Comparison of ENCODE assay signal across 8 mouse cellular contexts in genomic region chr17:21532101-21532951, GRCm38 (mm10). TPM values are rescaled to one million over a fixed set of nuclear protein-coding genes. Genes with fewer than 3 reads are reported as not detected.
DNase-seq lines count a peak whose midpoint lies in the region; ATAC-seq lines count a peak whose summit lies in the region.

No protein-coding gene starts in this region.

- under 1% methylated on average over 54 of the region's 54 CpGs for WGBS in forebrain, embryonic 11.5 days
- under 1% methylated on average over 54 of the region's 54 CpGs for WGBS in heart, embryonic 15.5 days
- WGBS in liver, embryonic 13.5 days (ENCODE audit: insufficient replicate concordance) = under 1% methylated on average over 54 of the region's 54 CpGs
- WGBS in stomach, embryonic 14.5 days = 1% methylated on average over 52 of the region's 54 CpGs

- no peaks in the 10 kb centered on the region for H3K27me3 ChIP-seq in forebrain, embryonic 11.5 days (ENCODE audit: control insufficient read depth, insufficient read depth, low read length)
- H3K27me3 ChIP-seq in heart, embryonic 15.5 days = no peaks in the 10 kb centered on the region
- no peaks in the 10 kb centered on the region for H3K27me3 ChIP-seq in liver, embryonic 13.5 days
- no peaks in the 10 kb centered on the region for H3K27me3 ChIP-seq in stomach, embryonic 14.5 days (ENCODE audit: control insufficient read depth, insufficient read depth, low read length)

- peak; percentile 59 for DNase-seq in CD4-positive helper T cell, adult 2 months (ENCODE audit: low read depth, low spot score)
- peak; percentile 96 for DNase-seq in brain, adult 2 months (ENCODE audit: low read depth, low spot score)
- DNase-seq in forebrain, embryonic 11.5 days (ENCODE audit: low spot score) = peak; percentile 82
- DNase-seq in kidney, postnatal 14 days = peak; percentile 83
- peak; percentile 49 for DNase-seq in liver, embryonic 13.5 days
- peak; percentile 55 to 63 for DNase-seq in natural killer cell, adult 2 months (ENCODE audit: low spot score in 2 of 2)

- no peaks in the 10 kb centered on the region for H3K9me3 ChIP-seq in forebrain, embryonic 11.5 days (ENCODE audit: control insufficient read depth, low read length)
- no peaks in the 10 kb centered on the region for H3K9me3 ChIP-seq in heart, embryonic 15.5 days (replicated peaks)
- H3K9me3 ChIP-seq in liver, embryonic 13.5 days (replicated peaks) = no peaks in the 10 kb centered on the region
- no peaks in the 10 kb centered on the region for H3K9me3 ChIP-seq in stomach, embryonic 14.5 days (ENCODE audit: control insufficient read depth, low read depth, low read length)

- H3K9ac ChIP-seq in forebrain, embryonic 11.5 days (ENCODE audit: low read length) = peak overlapping the region; percentile 96
- peak overlapping the region; percentile 97 for H3K9ac ChIP-seq in heart, embryonic 15.5 days
- peak overlapping the region; percentile 81 for H3K9ac ChIP-seq in liver, embryonic 13.5 days
- H3K9ac ChIP-seq in stomach, embryonic 14.5 days (replicated peaks; ENCODE audit: low read depth, low read length) = peak overlapping the region; percentile 88

- peak overlapping the region; percentile 71 for H3K27ac ChIP-seq in forebrain, embryonic 11.5 days (ENCODE audit: low read depth, low read length)
- H3K27ac ChIP-seq in heart, embryonic 15.5 days = peak overlapping the region; percentile 99
- peak overlapping the region; percentile 83 for H3K27ac ChIP-seq in liver, embryonic 13.5 days
- peak overlapping the region; percentile 97 for H3K27ac ChIP-seq in stomach, embryonic 14.5 days (ENCODE audit: low read length)

- H3K4me3 ChIP-seq in forebrain, embryonic 11.5 days (ENCODE audit: low read depth, low read length) = peak overlapping the region; percentile 68
- H3K4me3 ChIP-seq in heart, embryonic 15.5 days = peak overlapping the region; percentile 91
- H3K4me3 ChIP-seq in liver, embryonic 13.5 days (replicated peaks) = peak overlapping the region; percentile 70
- peak overlapping the region; percentile 67 for H3K4me3 ChIP-seq in stomach, embryonic 14.5 days (ENCODE audit: low read depth, low read length)

- H3K4me1 ChIP-seq in forebrain, embryonic 11.5 days (replicated peaks; ENCODE audit: control insufficient read depth, insufficient read depth, low read length) = peaks cover 7% of the 10 kb centered on the region; the same call in 1 of the 2 replicates
- H3K4me1 ChIP-seq in heart, embryonic 15.5 days (replicated peaks) = peaks cover 23% of the 10 kb centered on the region
- peaks cover 39% of the 10 kb centered on the region for H3K4me1 ChIP-seq in liver, embryonic 13.5 days (replicated peaks)
- peaks cover 10% of the 10 kb centered on the region; the same call in 1 of the 2 replicates for H3K4me1 ChIP-seq in stomach, embryonic 14.5 days (ENCODE audit: control insufficient read depth, insufficient read depth, low read length)

- peak; percentile 76 for ATAC-seq in forebrain, embryonic 11.5 days (replicated peaks; ENCODE audit: low FRiP score)
- ATAC-seq in heart, embryonic 15.5 days (replicated peaks; ENCODE audit: insufficient number of reproducible peaks, insufficient read depth, low FRiP score, low read depth) = peak; percentile 87
- peak; percentile 70 for ATAC-seq in liver, embryonic 13.5 days (ENCODE audit: low read depth)
- ATAC-seq in stomach, embryonic 14.5 days (ENCODE audit: insufficient number of reproducible peaks, insufficient read depth, low FRiP score, low read depth) = peak; percentile 88

- no peaks in the 10 kb centered on the region for H3K36me3 ChIP-seq in forebrain, embryonic 11.5 days (ENCODE audit: control insufficient read depth, insufficient read depth, low read length)
- no peaks in the 10 kb centered on the region for H3K36me3 ChIP-seq in heart, embryonic 15.5 days
- no peaks in the 10 kb centered on the region for H3K36me3 ChIP-seq in liver, embryonic 13.5 days
- H3K36me3 ChIP-seq in stomach, embryonic 14.5 days (ENCODE audit: control insufficient read depth, insufficient read depth, low read length) = no peaks in the 10 kb centered on the region

- H3K4me2 ChIP-seq in forebrain, embryonic 11.5 days (ENCODE audit: low read depth, low read length, severe bottlenecking) = peak overlapping the region; percentile 76
- peak overlapping the region; percentile 77 for H3K4me2 ChIP-seq in heart, embryonic 15.5 days
- H3K4me2 ChIP-seq in liver, embryonic 13.5 days = peak overlapping the region; percentile 88
- H3K4me2 ChIP-seq in stomach, embryonic 14.5 days (replicated peaks; ENCODE audit: low read depth, low read length) = peak overlapping the region; percentile 69

RNA-seq across cellular contexts. Expression of gene Zfp52, which starts 3.0 kb away (rescaled TPM):
- polyA plus RNA-seq in forebrain, embryonic 11.5 days (2014; fragmentation: Nextera tagmentation; extraction: Ambion mirVana) = 1.2 and 1.3 TPM in 2 replicates
- polyA plus RNA-seq in heart, embryonic 15.5 days (2015; fragmentation: Nextera tagmentation; extraction: Ambion mirVana) = 4.0 TPM in 2 replicates
- 0.92 and 1.5 TPM in 2 replicates for polyA plus RNA-seq in liver, embryonic 13.5 days (2015; fragmentation: Nextera tagmentation; extraction: Ambion mirVana)
- polyA plus RNA-seq in stomach, embryonic 14.5 days (2014; fragmentation: Nextera tagmentation; extraction: Ambion mirVana) = 4.0 and 4.9 TPM in 2 replicates

RNA-seq across cellular contexts. Expression of gene Zfp948, which starts 34.5 kb away (rescaled TPM):
- 16.3 and 18.6 TPM in 2 replicates for polyA plus RNA-seq in forebrain, embryonic 11.5 days (2014; fragmentation: Nextera tagmentation; extraction: Ambion mirVana)
- 9.7 and 11.4 TPM in 2 replicates for polyA plus RNA-seq in heart, embryonic 15.5 days (2015; fragmentation: Nextera tagmentation; extraction: Ambion mirVana)
- polyA plus RNA-seq in liver, embryonic 13.5 days (2015; fragmentation: Nextera tagmentation; extraction: Ambion mirVana) = 5.8 and 7.1 TPM in 2 replicates
- polyA plus RNA-seq in stomach, embryonic 14.5 days (2014; fragmentation: Nextera tagmentation; extraction: Ambion mirVana) = 25.3 and 26.6 TPM in 2 replicates

RNA-seq across cellular contexts. Expression of gene Zfp53, which starts 43.5 kb away (rescaled TPM):
- polyA plus RNA-seq in forebrain, embryonic 11.5 days (2014; fragmentation: Nextera tagmentation; extraction: Ambion mirVana) = 9.6 TPM in 2 replicates
- 4.9 and 6.9 TPM in 2 replicates for polyA plus RNA-seq in heart, embryonic 15.5 days (2015; fragmentation: Nextera tagmentation; extraction: Ambion mirVana)
- polyA plus RNA-seq in liver, embryonic 13.5 days (2015; fragmentation: Nextera tagmentation; extraction: Ambion mirVana) = 3.2 and 5.2 TPM in 2 replicates
- polyA plus RNA-seq in stomach, embryonic 14.5 days (2014; fragmentation: Nextera tagmentation; extraction: Ambion mirVana) = 13.1 and 13.8 TPM in 2 replicates

Comparison
In these comparisons a context has a peak if more than half of its experiments do, and no peak if none do; other contexts are left out.
1. Peak in every context shown above with its lines: DNase-seq, ATAC-seq, H3K4me3 ChIP-seq and H3K27ac ChIP-seq.